Mouse (Mus musculus) left cerebral cortex, postnatal 14 days (tissue): ENCODE measurements around the gene Fes. TPM values are rescaled to one million over a fixed set of nuclear protein-coding genes. Genes with fewer than 3 reads are reported as not detected.
"Not testable (repeated sequence)": the region's sequence is repeated elsewhere in the genome, so short reads cannot be mapped to it uniquely, and the experiment has no call there.

Source experiments
- DNase-seq, 2 experiments: peaks; one replicate each; pipeline ENCODE4 v3.0.0; 2021 to 2022; ENCODE audit warnings: low spot score in 2 of 2, mixed read lengths in 1 of 2
- intact Hi-C: fragments of 180-260 bp; cut with DNase I; formaldehyde crosslinking; loops from one replicate; pipeline ENCODE4 v1.15.1; 2025
- total RNA-seq, 2 experiments: library from RNA; stranded (reverse); gene quantifications; 2 replicates each; pipeline ENCODE4 v1.2.3; 2021

Fes gene
- total RNA-seq, 2 experiments from 2014 or later = 5.6 to 6.7 TPM

DNA sequence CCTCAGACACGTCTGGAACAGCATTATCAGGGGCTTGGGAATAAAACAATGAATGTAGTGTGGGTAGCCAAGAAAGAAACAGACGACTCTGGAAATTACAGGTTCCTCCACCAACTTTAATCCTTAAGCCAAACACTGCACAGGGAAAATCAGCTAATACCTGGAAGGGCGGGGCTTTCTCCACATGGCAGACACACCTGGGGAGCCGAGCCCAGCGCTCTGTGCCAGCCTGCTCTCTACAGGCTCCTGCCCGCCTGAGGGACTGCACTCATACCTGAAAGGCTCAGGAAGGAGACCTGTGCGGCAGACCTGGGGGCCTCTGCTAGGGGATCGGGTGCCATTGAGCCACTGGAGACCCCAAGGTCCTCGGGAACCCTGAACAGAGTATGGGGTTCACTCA lies 20.0 kb upstream of the Fes start:
- intact Hi-C loops = no loop called here

DNA sequence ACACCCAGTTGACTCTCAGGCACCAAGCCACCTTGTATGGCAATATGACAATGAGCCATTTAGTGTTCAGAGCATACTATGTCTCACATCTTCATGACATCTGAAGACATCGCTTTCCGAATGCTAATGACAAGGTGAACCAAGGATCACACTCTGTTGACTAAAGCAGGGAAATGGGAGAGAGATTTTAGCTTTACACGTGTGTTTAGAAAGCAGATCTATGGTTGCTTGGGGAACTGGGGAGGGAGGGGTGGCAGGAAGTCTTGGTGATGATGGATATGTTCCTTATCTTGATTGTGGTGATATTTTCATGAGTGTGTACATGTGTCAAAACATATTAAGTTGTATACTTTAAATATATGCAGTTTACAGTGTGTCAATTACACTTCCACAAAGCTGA lies 18.4 kb upstream of the Fes start:
- DNase-seq = no peak
- intact Hi-C loops = no loop called here

More for the DNA sequence above, 20.0 kb upstream of the Fes start:
- DNase-seq = no peak

DNA sequence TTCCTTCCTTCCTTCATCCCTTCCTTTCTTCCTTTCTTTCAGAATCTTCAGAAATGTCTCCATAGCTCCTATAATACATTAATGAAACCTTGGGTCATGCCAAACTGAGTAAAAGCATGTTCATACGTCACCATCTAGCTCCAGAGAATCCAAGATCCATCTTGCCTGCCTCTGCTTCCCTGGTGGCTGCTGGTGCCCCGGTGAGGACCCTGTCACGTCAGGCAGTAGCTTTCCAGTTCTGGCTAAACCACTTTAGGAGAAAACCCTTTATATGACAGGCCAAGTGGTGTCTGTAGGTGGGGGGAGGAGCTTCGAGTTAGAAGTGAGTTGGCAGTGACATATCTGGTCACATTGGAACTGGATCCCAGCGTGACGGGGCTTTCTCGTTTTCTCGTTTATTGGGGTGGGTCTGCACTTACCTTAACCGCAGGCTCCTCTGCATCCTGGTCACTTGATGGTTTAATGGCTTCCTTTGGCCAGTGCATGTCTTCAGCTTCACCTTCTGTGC lies 17.5 kb upstream of the Fes start, which contains the start of gene Furin:
TSS of gene Furin (minus strand) at position 249 of the 508 bp plus-strand sequence.
- intact Hi-C loops = no loop called here
- DNase-seq = no peak

DNA sequence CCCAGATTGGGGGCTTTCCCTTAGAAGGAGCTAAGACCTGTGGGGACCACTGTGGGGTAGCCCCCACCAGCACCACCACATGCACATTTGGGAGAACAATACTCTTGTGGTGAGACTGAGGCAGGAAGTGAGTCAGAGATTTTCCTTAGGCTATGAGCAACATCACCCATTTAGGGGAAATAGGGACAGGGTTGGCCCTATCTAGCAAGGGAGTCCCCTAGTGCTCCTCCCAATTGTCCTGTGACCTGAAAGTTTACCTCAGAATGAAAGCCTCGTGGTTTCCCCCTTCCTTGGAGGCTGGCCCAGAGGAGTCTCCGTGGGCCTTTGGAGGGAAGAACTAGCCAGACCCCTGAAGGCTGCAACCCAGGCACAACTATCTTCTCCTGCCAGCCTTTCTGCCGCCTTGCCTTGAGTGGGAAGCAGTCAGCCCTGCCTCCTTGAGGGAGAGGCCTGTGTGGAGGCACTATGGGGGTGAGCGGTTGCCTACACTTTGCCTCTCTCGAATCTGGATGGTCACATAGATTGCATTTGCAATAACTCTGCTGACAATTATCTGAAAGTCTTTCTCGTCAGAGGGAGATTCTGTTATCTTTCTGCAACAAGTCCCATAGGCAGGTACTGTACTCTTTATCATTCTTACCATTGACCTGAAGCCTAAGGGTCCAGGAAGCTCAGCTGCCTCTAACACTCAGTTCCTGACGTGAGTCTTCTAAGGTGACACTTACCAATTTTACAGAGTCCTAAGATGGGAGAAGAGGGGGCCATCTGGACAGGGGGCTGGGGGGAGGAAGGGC lies 16.6 kb upstream of the Fes start:
- intact Hi-C loops = no loop called here
- DNase-seq = no peak

DNA sequence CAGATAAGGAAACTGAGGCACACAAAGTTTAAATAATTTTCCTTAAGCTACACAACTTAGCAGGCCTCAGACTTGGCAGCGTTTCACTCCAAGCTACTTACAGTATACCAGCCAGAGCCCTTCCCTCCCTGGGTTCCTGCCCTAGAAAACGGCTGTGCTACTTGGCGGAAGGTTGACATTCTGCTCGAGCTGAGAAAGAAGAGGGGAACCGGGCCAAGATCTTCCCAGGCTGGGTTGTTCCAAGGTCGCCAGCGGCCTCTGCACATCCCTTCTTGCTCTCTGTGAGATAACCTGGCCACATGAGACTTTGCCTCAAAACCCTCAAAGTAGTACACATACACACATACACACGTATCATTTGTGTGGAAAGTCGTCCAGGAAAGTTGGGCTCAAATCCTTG lies 15.8 kb upstream of the Fes start:
- intact Hi-C loops = no loop called here
- DNase-seq = peak; percentile 64 to 72

DNA sequence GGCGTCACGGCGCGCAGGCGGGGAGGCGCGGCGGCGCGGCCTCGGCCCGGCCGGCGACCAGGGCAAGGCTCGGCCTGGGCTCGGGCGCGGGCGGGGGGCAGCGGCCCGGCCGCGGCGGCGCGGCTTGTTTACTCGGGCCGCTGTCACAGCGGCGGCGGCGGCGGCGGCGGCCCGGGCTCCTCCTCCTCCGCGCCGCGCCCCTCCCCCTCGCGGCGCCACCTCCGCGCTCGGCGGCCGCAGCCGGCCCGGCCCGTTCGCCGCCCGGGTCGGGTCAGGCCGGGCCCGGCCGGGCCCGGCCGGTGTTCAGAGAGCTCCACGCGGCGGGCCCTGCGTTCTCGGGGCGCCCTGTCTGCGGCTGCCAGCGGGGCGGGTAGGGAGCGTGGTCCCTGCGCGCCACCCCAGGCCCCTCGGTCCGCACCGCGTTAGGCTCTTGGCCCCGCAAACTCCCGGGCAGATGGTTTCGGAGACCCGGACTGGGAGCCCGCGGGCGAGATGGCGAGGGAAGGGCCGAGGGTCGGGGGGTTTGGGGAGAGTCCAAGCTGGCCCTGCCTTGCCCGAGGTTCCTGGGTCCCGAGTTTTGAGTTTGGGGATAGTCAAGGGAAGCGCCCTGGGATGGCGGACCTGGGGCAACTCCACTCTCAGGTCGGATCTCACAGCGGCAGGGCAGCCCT lies 15.0 kb upstream of the Fes start:
- peak in 1 of 2 experiments; percentile 52 for DNase-seq
- intact Hi-C loops = no loop called here

DNA sequence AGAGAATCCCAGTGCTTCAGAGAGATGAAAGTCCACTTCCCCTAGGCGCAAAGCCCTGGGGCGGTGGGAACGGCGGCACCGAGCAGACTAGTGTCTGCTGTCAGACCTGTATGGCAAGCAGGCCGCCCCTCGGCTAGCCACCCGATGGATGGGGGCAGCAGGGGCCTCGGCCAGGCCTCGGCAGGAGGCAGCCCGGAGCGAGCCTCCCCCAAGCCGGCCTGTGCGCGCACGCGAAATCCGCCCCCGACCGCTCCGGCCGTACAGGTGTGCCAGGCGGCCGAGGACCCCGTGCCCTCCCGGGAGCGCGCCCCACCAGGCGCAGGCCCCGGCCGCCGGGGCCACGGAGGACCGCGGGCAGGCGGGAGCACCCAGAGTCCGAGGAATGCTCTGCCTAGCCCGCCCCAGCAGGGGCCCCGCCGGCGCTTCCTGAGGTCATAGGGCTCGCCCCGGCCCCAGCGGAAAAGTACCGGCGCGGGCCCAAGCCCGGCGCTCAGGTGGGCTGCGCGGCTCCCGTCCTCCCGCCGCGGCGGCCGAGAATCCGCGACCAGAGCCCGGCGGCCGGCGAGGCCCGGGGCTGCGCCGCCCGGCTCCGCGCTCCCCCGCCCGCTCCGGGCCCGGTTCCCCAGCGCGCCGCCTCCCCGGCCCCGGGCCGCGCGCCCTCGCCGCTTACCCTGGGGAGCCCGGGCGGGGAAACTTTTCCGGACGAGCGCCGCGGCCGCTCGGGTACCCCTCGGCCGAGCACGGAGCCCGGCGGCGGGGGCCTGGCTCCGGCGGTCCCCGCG lies 14.3 kb upstream of the Fes start:
- DNase-seq = no peak
- intact Hi-C loops = no loop called here

DNA sequence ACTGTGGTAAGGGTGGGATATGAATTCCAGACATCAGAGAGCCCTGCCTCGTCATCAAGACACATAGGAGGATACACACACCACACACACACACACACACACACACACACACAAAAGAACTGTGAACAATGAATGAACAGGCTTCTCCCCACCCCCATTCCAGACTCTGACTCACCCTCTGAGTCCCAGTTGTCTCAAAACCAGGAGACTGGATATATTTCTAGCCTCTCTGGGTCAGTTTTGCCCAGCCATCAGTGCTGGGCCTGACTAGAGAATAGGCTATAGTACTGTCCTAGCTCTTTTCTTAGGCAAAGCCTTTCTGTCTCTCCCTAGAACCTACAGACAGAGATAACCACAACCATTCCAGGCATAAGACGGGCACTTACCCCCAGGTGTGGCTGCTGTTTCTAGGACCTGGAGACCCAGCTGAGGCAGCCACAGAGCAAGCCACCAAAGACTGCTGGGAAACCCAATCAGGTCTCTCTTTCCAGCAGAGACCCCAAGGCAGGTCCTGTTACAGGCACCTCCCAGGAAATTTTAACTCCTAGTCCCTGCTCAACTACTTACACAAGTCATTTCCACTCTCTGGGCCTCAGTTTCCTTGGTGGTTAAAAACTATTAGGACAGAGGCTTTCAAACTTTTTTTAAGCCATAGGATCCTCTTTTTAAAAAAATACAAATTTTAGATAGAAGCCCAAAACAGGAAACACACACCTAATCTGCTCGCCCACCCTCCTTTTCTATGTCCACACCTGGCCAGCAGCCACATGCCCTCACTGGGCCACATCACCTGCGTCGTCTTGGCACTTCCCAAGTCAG lies 13.5 kb upstream of the Fes start:
- intact Hi-C loops = no loop called here
- DNase-seq = peak; percentile 35 to 71

DNA sequence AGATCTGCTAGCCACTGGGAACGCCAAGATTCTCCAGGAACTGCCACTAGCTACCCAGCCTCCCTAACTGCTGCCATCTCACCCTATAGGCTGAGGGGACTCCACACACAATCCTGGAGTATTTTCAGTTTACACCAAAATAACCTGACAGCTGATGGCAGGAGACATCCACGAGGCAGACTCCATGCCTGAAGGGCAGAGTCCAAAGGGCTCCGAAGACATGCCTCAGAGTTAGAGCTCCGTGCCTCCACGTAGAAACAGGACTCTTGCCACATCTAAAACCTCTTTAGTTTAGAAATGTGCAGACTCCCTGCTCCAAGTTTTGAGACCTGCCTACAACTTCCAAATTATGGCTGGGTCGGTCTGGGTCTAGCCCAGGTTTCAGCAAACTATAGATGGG lies 12.8 kb upstream of the Fes start:
- DNase-seq = no peak
- intact Hi-C loops = no loop called here

DNA sequence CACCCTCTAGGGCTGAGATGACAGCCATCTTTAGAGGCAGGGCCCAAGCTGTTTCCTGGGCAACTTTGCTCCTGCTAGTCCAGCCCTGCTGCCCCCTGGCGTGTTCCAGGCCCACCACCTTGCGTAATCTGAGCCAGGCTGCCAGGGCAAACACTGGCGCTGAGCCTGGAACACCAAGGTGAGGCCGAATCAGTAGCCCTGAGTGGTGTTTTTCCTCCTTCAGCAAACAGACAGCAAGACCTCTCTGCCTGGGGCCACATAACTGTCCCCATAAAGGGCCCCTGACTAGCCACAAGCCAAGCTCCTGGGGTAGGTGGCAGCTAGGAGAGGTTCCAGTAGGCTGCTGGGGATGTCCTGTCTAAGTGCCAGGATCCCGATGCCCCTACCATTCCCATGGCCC lies 12.4 kb upstream of the Fes start:
- intact Hi-C loops = no loop called here
- no peak for DNase-seq

DNA sequence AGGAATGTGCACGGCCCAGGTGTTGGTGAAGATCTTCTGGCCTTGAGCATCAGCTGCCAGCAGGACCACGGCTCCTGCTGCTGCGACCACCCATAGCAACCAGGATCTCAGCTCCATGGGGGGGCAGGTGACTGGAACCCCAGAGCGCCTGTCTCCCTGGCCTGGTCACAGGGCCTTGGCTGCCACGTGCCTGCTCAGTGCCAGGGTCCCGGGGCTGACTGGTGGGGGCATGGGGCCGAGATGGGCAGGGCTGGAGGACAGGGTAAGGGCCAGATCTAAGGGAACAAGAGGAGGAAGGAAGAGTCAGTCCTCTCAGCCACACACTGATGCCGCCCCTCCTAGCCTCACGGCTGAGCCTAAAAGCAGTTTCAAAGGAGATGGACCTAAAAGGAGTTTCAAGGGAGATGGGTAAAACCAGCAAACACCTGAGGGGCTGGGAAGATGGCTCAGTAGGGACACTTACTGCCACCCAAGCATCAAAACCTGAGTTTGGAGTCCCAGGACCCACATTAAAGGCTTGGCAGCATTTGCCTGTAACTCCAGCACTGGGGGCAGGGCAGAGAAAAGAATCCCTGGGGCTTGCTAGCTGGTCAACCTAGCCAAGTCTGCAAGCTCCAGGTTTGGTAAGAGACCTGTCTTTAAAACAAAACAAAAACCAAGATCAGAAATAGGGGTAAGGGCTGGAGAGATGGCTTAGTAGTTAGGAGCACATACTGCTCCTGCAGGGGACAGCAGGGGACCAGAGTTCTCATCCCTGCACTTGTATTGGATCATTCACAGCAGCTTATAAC lies 11.1 kb upstream of the Fes start:
- intact Hi-C loops = no loop called here
- DNase-seq = no peak

DNA sequence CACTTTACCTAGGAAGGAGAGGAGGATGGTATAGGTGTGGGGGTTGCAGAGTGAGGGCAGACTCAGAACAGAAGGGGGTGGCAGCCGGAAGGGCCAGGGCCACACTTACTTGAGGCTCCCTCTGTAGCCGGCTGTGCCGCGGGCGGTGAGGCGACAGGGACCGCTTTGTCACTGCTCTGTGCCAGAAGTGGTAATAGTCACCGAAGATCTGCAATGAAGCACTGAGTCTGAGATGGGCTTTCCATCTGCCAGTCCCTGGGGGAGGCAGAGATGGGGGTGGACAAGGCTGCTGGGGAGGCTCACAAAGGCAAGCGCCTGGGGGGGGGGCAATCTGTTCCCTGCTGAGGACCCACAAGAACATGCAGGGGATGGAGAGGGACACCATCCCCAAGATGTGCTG lies 10.2 kb upstream of the Fes start:
- intact Hi-C loops = no loop called here
- DNase-seq = peak in 1 of 2 experiments; percentile 28

DNA sequence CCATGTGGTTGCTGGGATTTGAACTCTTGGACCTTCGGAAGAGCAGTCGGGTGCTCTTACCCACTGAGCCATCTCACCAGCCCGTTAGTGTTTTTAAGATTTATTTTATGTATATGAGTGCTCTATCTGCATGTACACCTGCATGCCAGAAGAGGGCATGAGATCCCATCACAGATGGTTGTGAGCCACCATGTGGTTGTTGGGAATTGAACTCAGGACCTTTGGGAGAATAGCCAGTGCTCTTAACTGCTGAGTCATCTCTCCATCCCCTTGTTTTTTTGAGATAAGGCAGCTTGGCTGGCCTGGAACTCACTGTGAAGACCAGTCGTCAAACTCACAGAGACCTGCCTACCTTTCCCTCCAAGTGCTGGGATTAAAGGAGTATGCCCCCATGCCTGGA lies 8.7 kb upstream of the Fes start:
- intact Hi-C loops, DNase-seq: not testable (repeated sequence)

DNA sequence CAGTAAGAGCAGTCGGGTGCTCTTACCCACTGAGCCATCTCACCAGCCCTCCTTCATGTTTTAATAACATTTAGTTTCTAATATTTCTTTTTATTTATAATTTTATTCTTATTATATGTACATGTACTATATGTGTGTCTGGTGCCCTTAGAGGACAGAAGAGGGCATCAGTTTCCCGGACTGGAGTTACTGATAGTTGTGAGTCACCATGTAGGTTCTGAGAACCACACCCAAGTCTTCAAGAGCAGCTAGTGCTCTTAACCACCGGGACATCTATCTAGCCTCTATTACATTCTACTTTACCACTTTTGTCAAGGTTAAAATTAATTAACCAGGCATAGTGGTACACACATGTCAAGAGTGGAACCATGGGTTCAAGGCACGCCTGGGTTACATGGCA lies 6.9 kb upstream of the Fes start:
- no peak for DNase-seq

DNA sequence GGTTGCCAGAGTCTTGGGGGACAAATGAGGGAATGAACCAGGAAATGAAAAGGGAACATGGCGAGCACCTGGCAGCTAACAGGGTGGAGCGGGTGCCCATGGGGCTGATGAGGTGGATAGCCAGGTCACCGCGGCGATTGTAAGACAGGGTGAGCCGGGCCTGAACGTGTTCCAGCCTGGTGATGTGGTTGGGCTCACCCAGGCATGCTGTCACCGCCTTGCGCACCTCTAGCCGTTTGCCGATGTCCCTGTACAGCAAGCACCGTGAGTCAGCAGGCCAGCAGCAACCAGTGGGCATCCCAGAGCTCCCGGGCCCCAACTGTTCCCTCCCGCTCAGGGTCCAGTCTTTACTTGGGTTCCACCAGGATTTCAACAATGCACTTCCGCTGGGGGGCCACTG lies 4.4 kb upstream of the Fes start:
- no peak for DNase-seq
- intact Hi-C loops = no loop called here

More for the DNA sequence above, 6.9 kb upstream of the Fes start:
- intact Hi-C loops = no loop called here

DNA sequence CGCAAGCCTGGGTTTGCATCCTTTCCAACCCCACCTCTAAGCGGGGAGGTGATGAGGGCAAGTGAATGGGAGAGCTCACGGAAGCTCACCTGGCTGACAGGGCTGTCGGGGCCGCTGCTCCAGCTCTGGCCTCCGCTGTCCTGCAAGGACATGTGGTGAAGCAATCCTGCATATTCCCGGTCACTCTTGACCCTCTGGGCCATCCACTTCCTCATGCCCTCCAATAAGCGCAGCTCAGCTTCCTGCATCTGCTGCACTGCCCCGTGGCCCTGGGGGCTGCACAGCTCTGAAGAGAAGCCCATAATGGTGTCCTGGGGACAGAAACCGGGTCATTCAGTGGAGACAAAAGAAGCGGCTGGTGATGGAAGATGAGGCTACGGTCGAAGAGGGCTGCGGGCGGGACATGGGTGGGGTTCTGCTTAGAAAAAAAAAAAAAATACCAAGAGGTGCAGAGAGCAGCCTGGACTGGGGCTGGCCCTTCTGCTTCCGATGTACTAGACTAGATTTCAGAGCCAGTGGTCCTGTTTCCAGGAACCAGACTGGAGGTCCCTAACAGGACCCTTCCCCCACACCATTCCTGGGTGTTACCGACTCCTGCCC lies 613 bp downstream of the Fes start:
- no peak for DNase-seq
- intact Hi-C loops = loop anchor here (5.0 to 10.0 kb wide), 2 partner anchors 308 to 340 kb away; no protein-coding TSS in a partner anchor

DNA sequence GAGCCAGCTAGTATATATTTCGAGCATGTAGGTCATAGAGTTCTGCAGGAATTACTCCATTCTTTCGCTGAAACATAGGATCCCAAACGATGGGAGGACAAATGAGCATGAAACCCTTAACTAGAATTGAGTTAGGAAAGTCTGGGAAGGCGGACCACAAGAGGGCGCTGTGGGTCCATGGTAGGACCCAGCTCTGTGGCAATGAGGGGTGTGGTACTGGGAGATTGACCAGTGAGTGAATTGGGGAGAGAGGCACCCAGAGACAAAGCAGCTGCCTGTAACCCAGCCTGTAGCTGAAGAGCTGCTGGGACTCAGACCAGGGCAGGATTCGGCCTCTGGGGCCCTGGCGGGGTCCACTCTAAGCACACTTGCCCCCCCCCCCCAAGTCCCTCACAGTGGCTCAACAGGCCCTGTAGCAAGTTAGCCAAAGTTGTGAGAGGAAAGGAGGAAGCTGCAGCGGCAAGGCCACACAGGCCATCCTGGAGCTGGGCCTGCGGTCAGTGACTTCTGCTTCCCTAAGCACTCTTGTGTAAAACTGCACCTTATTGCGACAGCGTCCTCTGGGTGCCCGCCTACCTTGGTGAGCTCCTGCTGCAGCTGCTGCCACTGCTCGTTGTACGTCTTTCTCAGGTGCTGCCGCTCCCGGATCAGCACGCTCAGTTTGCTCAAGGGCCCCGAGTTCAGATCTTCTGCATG lies 1.4 kb downstream of the Fes start:
- intact Hi-C loops = loop anchor here (1.0 to 10.0 kb wide), 3 partner anchors 198 to 341 kb away; no protein-coding TSS in a partner anchor
- peak; percentile 90 to 94 for DNase-seq
